Mouse (Mus musculus) lung, postnatal 14 days (tissue): ENCODE data around the gene Trim27.

ENCODE experiments used
- DNase-seq: peaks from one replicate; pipeline ENCODE4 v3.0.0; 2021

Trim27 gene

GRCm38 (mm10) chr13:21179367-21179723 lies at the start of gene Trim27:
Trim27 (plus strand) TSS chr13:21179445.
- no peak for DNase-seq

DNA sequence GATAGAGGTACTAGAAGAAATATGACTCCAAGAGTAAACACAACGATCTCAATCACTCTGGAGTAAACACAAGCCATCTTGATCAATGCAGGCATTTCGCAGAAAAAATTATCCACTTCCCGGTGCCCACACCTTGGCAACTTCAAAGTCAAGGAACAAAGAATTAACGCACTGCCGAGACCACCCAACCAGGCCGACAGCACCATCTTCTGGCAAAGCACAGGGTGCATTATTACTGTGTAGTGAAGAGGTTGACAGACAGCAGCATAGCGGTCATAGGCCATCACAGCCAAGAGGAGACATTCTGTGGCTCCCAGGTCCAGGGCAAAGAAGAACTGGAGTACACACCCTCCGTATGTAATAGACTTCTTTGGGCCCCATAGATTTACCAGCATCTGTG lies 36.8 kb upstream of the Trim27 start:
- no peak for DNase-seq

DNA sequence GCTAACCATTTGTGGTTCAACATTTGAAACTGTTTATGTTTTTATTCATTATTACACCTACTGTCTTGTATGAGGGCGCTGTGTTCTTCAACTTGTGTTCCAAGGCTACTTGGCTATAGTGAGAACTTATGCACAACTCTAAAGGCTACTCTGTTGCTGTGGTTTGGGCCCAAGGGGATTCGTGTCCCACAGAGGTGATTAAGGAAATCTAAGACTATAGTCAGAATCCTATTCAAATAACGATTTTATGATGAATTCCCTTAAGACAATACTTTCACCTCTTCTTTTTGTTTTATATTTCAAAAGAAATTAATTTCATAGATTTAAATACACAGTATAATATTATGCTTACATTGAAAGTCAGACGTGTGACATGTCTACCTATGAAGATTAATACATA lies 33.5 kb upstream of the Trim27 start, which contains the start of gene Olfr1368:
Olfr1368 (minus strand) TSS at position 101 of the 400 bp plus-strand sequence.
- no peak for DNase-seq

DNA sequence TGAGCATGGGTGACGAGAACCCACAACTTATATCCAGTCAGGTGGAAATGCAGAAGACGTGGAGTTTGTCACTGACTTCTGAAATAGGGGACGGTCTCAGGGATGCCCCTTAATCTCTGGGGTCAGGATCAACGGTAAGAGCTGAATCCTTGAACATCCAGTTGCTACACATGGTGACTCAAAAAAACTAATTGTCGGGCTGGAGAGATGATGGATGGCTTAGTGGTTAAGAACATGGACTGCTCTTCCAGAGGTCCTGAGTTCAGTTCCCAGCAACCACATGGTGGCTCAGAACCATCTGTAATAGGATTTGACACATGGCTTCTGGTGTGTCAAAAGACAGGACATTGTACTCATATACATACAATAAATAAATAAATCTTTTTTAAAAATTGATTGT lies 23.4 kb upstream of the Trim27 start:
- no peak for DNase-seq

DNA sequence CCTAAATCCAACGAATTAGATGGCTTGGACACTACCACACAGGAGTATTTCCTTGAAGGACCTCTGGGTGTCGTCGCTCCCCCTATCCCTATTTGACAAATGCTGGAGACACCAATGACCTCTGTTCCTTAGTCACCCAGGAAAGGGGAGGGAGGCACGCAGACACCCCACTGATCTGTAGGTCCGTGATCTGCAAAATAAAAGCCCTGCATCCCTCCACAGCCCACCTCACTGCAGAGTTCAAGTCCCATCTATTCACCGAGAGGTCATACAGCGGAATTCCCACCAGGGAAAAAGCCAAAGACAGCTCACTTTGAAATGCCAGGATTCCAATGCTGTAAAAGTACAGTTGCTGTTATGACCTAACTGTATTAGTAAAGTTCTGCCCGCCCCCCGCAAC lies 21.2 kb upstream of the Trim27 start:
- no peak for DNase-seq

DNA sequence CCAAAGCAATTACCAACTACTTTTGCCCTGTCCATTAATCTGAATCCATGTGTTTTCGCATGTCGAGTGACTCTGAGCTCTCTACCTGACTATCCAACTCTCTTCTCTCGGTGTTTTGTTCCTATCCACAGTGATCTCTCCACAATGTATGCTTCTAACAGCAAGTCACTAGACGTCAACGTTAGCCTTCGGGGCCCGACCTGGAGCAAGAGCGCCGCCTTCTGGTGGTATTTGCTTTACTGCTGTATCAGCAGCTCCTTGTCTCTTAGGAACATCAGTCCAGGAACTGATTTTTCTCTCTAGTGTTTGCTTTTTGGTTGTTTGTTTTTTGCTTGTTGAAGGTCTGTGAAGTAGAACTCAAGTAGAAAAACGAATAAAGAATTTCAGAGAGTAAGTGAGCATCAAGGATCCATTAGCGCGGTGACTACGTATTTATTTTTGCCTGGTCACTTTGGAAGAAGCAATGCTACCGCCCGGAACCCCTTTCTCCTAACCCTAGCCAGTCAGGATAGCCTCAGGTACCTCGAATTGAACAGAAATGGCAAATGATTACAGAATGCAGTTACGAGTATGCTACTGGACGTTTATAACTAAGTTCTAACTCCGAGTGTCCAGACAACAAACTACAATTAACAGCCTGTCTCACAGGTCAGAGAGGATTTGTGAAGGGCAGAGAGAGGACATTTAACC lies 20.3 kb upstream of the Trim27 start:
- DNase-seq = peak; percentile 94

- no peak for DNase-seq
Measured at GRCm38 (mm10) chr13:21159475-21159819, 19.8 kb upstream of the Trim27 start.

DNA sequence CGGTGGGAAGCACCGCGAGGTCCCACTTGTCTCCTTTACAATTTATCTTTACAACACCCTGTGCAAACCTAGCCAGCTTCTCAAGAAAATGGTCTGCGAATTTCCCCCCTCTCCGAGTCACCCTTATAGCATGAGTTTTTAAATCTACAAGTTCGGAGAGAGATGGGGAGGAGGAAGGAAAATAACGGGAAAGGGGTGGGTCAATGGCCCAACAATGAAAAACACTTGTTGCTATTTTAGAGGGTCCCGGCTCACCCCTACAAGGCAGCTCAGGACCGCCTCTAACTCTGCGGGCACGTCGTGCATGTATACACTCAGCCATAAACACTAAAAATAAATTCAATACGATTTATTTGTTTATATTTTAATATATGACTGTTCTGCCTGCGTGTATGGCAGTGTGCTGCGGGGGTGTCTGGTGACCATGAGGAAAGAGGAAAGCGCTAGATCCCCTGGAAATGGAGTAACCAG lies 19.2 kb upstream of the Trim27 start:
- no peak for DNase-seq

GRCm38 (mm10) chr13:21160657-21161590 lies 18.3 kb upstream of the Trim27 start:
- peak; percentile 95 for DNase-seq

GRCm38 (mm10) chr13:21161591-21161990 lies 17.7 kb upstream of the Trim27 start:
- no peak for DNase-seq

DNA sequence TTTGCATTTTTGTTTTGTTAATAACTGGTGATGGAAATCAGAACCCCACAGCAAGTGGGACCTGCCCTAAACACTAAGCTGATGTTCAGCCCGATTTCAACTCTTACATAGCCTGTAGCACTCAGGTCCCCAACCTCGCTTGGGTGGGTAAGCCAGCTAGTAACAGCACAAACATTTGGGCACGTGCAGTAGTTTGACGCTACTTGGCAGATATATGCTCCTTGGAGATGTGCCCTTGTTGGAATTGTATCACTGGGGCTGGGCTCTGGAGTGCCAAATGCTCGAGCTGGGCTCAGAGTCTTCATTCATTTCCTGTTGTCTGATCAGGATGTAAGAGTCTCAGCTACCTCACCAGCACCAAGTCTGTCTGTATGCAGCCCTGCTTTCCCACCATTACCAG lies 16.7 kb upstream of the Trim27 start:
- DNase-seq = no peak

GRCm38 (mm10) chr13:21166936-21167909 lies 12.0 kb upstream of the Trim27 start:
- DNase-seq = peak; percentile 81

- DNase-seq = peak; percentile 23
Measured at GRCm38 (mm10) chr13:21167910-21168300, 11.3 kb upstream of the Trim27 start.

DNA sequence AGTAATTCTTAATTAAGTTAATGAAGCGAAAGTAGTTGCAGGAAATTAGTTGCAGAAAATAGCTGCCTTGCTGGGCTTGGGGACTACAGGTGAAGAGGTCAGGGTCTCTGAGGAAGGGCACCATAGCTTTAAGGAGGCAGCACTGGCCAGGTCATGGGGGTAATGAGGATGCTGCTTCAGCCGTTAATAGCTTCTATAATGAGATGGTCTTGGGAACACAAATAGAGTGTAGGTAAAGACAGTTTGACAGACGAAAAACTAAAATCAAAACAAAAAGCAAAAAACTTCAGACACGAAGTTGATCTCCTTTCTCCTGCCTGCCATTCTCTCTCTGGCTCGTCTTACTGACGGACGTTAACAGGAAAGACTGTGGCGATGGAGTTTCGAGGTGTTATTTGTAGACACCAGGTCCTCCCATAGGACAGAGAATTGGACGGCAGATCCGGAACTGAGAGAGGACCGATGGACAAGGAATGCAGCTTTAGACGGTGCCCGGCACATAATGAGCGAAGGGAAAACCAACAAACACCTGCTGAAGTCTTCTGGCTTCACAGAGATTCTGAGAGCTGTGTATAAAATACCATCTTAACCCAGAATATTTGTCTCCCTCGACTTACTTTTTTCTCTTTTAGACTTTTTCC lies 10.8 kb upstream of the Trim27 start:
- peak; percentile 30 for DNase-seq

- DNase-seq = no peak
Measured at GRCm38 (mm10) chr13:21169121-21169656, 10.1 kb upstream of the Trim27 start.

DNA sequence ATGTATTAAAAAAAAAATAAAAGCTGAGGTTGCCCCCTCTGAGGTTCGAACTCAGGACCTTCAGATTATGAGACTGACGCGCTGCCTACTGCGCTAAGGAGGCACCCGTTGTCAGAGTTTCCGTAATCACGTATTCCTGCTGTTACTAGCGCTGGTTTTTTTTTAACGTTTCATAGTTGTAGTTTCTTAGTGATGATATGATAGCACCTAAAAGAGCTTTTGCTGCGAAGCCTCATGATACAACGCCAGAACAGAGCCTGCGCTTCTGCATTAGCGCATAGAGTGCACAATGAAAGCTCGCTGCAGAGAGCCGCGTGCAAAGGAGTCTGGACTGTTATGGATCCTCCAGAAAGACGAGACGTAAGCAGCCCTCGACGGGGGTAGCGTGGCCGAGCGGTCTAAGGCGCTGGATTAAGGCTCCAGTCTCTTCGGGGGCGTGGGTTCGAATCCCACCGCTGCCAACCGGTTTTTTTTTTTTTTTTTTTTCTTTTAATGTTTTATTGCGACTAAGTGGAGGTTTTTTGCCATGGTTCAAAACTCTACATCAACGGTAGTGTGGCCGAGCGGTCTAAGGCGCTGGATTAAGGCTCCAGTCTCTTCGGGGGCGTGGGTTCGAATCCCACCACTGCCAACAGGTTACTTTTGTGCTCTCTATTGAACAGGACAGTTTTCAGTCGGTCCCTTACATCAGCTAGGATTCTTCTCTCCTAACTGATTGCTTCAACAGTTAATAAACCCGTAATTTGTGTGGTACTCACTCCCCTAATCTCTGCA lies 9.4 kb upstream of the Trim27 start:
- DNase-seq = peak; percentile 78

DNA sequence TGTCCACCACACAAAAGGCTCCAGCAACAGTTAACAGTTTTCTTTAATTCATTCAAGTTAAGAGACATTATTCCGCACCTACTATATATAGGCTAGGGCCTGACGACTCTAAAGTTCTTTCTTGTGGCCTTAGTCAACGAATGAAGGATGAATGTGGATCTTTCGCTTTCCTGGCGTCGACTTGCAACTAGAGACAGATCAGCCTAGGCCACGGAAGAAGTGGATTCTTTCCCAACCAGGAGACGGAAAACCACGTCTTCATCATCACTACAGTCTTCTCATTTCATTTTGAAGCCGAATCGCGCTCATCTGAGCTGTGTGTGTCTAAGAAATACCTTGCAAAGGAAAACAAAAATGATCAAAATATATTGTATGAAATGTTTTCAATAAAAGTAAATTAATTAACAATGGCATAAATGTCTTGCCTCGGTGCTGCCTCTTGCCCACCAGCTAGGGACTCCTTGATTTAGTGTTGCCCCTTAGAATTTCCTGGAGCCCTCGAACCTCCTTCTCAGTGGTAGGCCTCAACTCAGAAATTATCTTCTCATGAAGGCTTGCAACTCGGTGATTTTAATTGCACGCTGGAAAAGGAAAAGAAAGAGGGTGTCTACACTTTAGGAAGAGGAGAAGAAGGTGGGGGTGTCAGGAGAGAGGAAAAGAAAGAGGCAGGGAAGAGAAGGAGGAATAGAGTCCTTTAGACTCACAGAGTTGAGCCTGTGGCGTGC lies 8.7 kb upstream of the Trim27 start:
- no peak for DNase-seq

GRCm38 (mm10) chr13:21171156-21171530 lies 8.1 kb upstream of the Trim27 start:
- DNase-seq = no peak

DNA sequence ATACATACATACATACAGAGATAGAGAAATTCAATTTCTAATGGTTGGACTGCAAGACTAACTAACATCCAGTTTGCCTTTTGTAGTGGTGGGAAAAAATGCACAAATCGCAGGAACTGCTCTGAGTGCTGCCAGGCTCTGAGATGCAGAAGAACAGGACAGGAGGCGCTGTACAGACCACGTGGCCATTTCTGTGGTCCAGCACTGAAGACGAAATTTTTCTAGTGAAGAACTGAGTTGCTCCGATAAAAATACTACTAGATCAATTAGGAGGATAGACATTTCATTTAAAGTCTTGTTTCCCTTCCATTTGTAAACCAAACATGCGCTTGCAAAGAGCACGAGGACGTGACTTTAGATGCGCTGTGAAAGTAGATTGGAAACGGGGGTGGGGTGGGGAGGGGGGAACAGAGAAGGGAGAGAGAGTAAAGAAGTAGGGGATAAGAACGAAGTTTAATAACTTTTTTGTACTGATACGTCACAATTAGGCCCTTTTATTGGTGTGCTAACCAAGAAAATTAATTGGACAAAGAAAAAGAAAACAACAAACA lies 7.6 kb upstream of the Trim27 start:
- peak; percentile 15 for DNase-seq
